In genomic region chr6:119333202-119333601, GRCm38 (mm10) we compare ENCODE assay signal across 11 mouse cellular contexts. TPM values are rescaled to one million over a fixed set of nuclear protein-coding genes. Genes with fewer than 3 reads are reported as not detected.
DNase-seq lines count a peak whose midpoint lies in the region; ATAC-seq and TF ChIP-seq lines count a peak whose summit lies in the region.
"Had no signal": no experiment of that assay in that cellular context is flagged by ENCODE, and none has a peak within 500 bp of the region (broad histone marks: within the 10 kb centered on the region; RNA-seq: fewer than 3 reads in every experiment).

No protein-coding gene starts in this region.

- H3K36me3 ChIP-seq in neural tube, embryonic 11.5 days (ENCODE audit: control insufficient read depth, insufficient read depth, low read length) = no peaks in the 10 kb centered on the region
- no peaks in the 10 kb centered on the region for H3K36me3 ChIP-seq in neural tube, embryonic 15.5 days
- H3K36me3 ChIP-seq in stomach, postnatal 0 days (ENCODE audit: control insufficient read depth, insufficient read depth, low read length) = no peaks in the 10 kb centered on the region
- no peaks in the 10 kb centered on the region for H3K36me3 ChIP-seq in hindbrain, postnatal 0 days (ENCODE audit: insufficient read depth, low read length)
- no peaks in the 10 kb centered on the region for H3K36me3 ChIP-seq in hindbrain, embryonic 14.5 days (replicated peaks; ENCODE audit: control insufficient read depth, insufficient read depth)
- H3K36me3 ChIP-seq: hindbrain, embryonic 13.5 days had no signal

- WGBS in neural tube, embryonic 11.5 days = 9% methylated on average over 3 of the region's 3 CpGs
- 11% methylated on average over 3 of the region's 3 CpGs for WGBS in neural tube, embryonic 15.5 days
- 4% methylated on average over 3 of the region's 3 CpGs for WGBS in stomach, postnatal 0 days
- WGBS in hindbrain, postnatal 0 days = 37% methylated on average over 3 of the region's 3 CpGs
- 26% methylated on average over 3 of the region's 3 CpGs for WGBS in hindbrain, embryonic 14.5 days

- TF ChIP-seq CTCF in stomach, postnatal 0 days (IDR thresholded peaks at IDR 0.05; ENCODE audit: low read depth) = no peak
- no peak for TF ChIP-seq CTCF in hindbrain, postnatal 0 days (IDR thresholded peaks at IDR 0.05; ENCODE audit: low read depth)

- no peak for ATAC-seq in neural tube, embryonic 11.5 days (ENCODE audit: insufficient read depth, low FRiP score, low TSS enrichment)
- no peak for ATAC-seq in neural tube, embryonic 15.5 days (ENCODE audit: low FRiP score)
- ATAC-seq in stomach, postnatal 0 days (ENCODE audit: low FRiP score, low TSS enrichment) = peak; percentile 92
- no peak for ATAC-seq in hindbrain, postnatal 0 days
- no peak for ATAC-seq in hindbrain, embryonic 14.5 days (ENCODE audit: low FRiP score)

- H3K27me3 ChIP-seq in neural tube, embryonic 11.5 days (ENCODE audit: control insufficient read depth, insufficient read depth, low read length) = peaks cover 31% of the 10 kb centered on the region
- H3K27me3 ChIP-seq in neural tube, embryonic 15.5 days (replicated peaks) = no peaks in the 10 kb centered on the region
- peaks cover 2% of the 10 kb centered on the region; the same call in 1 of the 2 replicates for H3K27me3 ChIP-seq in stomach, postnatal 0 days (ENCODE audit: control insufficient read depth, insufficient read depth, low read length)
- no peaks in the 10 kb centered on the region for H3K27me3 ChIP-seq in hindbrain, postnatal 0 days (ENCODE audit: insufficient read depth, low read length)
- H3K27me3 ChIP-seq in hindbrain, embryonic 14.5 days (ENCODE audit: control insufficient read depth, insufficient read depth, low read length) = peaks cover 4% of the 10 kb centered on the region; the same call in 1 of the 2 replicates

- H3K9ac ChIP-seq in neural tube, embryonic 11.5 days (ENCODE audit: low read length) = no peak overlapping the region
- no peak overlapping the region for H3K9ac ChIP-seq in neural tube, embryonic 15.5 days (replicated peaks)
- no peak overlapping the region for H3K9ac ChIP-seq in stomach, postnatal 0 days (ENCODE audit: low read length)
- H3K9ac ChIP-seq in hindbrain, postnatal 0 days (replicated peaks; ENCODE audit: low read length) = no peak overlapping the region
- H3K9ac ChIP-seq in hindbrain, embryonic 14.5 days = no peak overlapping the region
- H3K9ac ChIP-seq: hindbrain, embryonic 13.5 days had no signal

- no peak overlapping the region for H3K4me2 ChIP-seq in neural tube, embryonic 11.5 days (ENCODE audit: low read depth)
- no peak overlapping the region for H3K4me2 ChIP-seq in neural tube, embryonic 15.5 days
- no peak overlapping the region for H3K4me2 ChIP-seq in stomach, postnatal 0 days (replicated peaks; ENCODE audit: low read depth)
- no peak overlapping the region for H3K4me2 ChIP-seq in hindbrain, postnatal 0 days (ENCODE audit: low read depth, low read length)
- no peak overlapping the region for H3K4me2 ChIP-seq in hindbrain, embryonic 14.5 days (replicated peaks)
- H3K4me2 ChIP-seq: hindbrain, embryonic 13.5 days had no signal

- H3K27ac ChIP-seq in neural tube, embryonic 11.5 days (ENCODE audit: low read depth, low read length) = no peak overlapping the region
- no peak overlapping the region for H3K27ac ChIP-seq in neural tube, embryonic 15.5 days (replicated peaks)
- H3K27ac ChIP-seq in stomach, postnatal 0 days (replicated peaks) = no peak overlapping the region
- H3K27ac ChIP-seq in hindbrain, postnatal 0 days = no peak overlapping the region
- no peak overlapping the region for H3K27ac ChIP-seq in hindbrain, embryonic 14.5 days
- H3K27ac ChIP-seq: hindbrain, embryonic 13.5 days; macrophage had no signal

- no peak for TF ChIP-seq EP300 in stomach, postnatal 0 days (optimal IDR thresholded peaks at IDR 0.05)

- no peaks in the 10 kb centered on the region for H3K9me3 ChIP-seq in neural tube, embryonic 11.5 days (ENCODE audit: control insufficient read depth, low read length)
- no peaks in the 10 kb centered on the region for H3K9me3 ChIP-seq in neural tube, embryonic 15.5 days (replicated peaks)
- H3K9me3 ChIP-seq in stomach, postnatal 0 days (ENCODE audit: control insufficient read depth, low read length) = no peaks in the 10 kb centered on the region
- no peaks in the 10 kb centered on the region for H3K9me3 ChIP-seq in hindbrain, postnatal 0 days (ENCODE audit: low read length)
- H3K9me3 ChIP-seq in hindbrain, embryonic 14.5 days (ENCODE audit: control insufficient read depth, low read length) = no peaks in the 10 kb centered on the region
- H3K9me3 ChIP-seq: hindbrain, embryonic 13.5 days had no signal

- H3K4me1 ChIP-seq in neural tube, embryonic 11.5 days (ENCODE audit: control insufficient read depth, insufficient read depth, low read length) = peaks cover 4% of the 10 kb centered on the region; the same call in 1 of the 2 replicates
- H3K4me1 ChIP-seq in neural tube, embryonic 15.5 days = peaks cover 47% of the 10 kb centered on the region
- H3K4me1 ChIP-seq in stomach, postnatal 0 days (replicated peaks; ENCODE audit: control insufficient read depth, insufficient read depth) = 0 out of 2 replicates have a peak, but pooled peaks cover 4% of the 10 kb centered on the region
- H3K4me1 ChIP-seq in hindbrain, postnatal 0 days (ENCODE audit: insufficient read depth, low read length) = peaks cover 21% of the 10 kb centered on the region
- H3K4me1 ChIP-seq in hindbrain, embryonic 14.5 days (replicated peaks; ENCODE audit: control insufficient read depth, insufficient read depth, low read length) = peaks cover 28% of the 10 kb centered on the region

- H3K4me3 ChIP-seq in neural tube, embryonic 11.5 days (ENCODE audit: low read depth, low read length) = no peak overlapping the region
- no peak overlapping the region for H3K4me3 ChIP-seq in neural tube, embryonic 15.5 days (replicated peaks)
- no peak overlapping the region for H3K4me3 ChIP-seq in stomach, postnatal 0 days (ENCODE audit: low read depth, low read length)
- no peak overlapping the region for H3K4me3 ChIP-seq in hindbrain, postnatal 0 days (ENCODE audit: low read length)
- H3K4me3 ChIP-seq in hindbrain, embryonic 14.5 days (replicated peaks; ENCODE audit: low read length) = no peak overlapping the region
- H3K4me3 ChIP-seq: hindbrain, embryonic 13.5 days had no signal

- DNase-seq in neural tube, embryonic 11.5 days (ENCODE audit: low spot score) = peak; percentile 37
- peak; percentile 54 for DNase-seq in forelimb bud, embryonic 11.5 days (ENCODE audit: low read depth, low spot score)
- DNase-seq in kidney, postnatal 36 days = peak; percentile 24 to 47
- DNase-seq in stomach, postnatal 0 days (ENCODE audit: low spot score) = peak; percentile 63
- no peak for DNase-seq in hindbrain, postnatal 0 days (ENCODE audit: low spot score)
- DNase-seq in hindbrain, embryonic 14.5 days (ENCODE audit: low spot score) = no peak
- DNase-seq in frontal cortex, postnatal 14 days (ENCODE audit: low spot score in 2 of 2) = no peak
- DNase-seq: cerebellum, adult 18-20 months had no signal

RNA-seq across cellular contexts. Expression of gene Lrtm2, which starts 2.6 kb away (rescaled TPM):
- polyA plus RNA-seq in neural tube, embryonic 11.5 days (2014; fragmentation: Nextera tagmentation; extraction: Ambion mirVana) = 0.19 and 0.28 TPM in 2 replicates
- polyA plus RNA-seq in neural tube, embryonic 15.5 days (2015; fragmentation: Nextera tagmentation; extraction: Ambion mirVana) = 12.4 and 15.0 TPM in 2 replicates
- 0.08 TPM in 2 replicates for polyA plus RNA-seq in stomach, postnatal 0 days (2015; fragmentation: Nextera tagmentation; extraction: Ambion mirVana)
- total RNA-seq in hindbrain, postnatal 0 days (2014; rRNA removed) = 37.5 and 44.4 TPM in 2 replicates
- polyA plus RNA-seq in hindbrain, postnatal 0 days (2015; fragmentation: Nextera tagmentation; extraction: Ambion mirVana) = 15.2 and 16.3 TPM in 2 replicates
- polyA plus RNA-seq in hindbrain, embryonic 14.5 days (2014; fragmentation: Nextera tagmentation; extraction: Ambion mirVana) = 7.8 and 13.2 TPM in 2 replicates
- polyA plus RNA-seq: macrophage had no signal

Comparison
In these comparisons a context has a peak if more than half of its experiments do, and no peak if none do; other contexts are left out.
1. DNase-seq: peak in neural tube, embryonic 11.5 days (single experiment), forelimb bud, embryonic 11.5 days (single experiment), kidney, postnatal 36 days (2 of 2) and stomach, postnatal 0 days (single experiment); none in hindbrain, postnatal 0 days (single experiment), hindbrain, embryonic 14.5 days (single experiment) and frontal cortex, postnatal 14 days (0 of 2).